Mouse (Mus musculus) ovary, adult 10 weeks (tissue): ENCODE results near the gene Tppp2. TPM values are rescaled to one million over a fixed set of nuclear protein-coding genes. Genes with fewer than 3 reads are reported as not detected.

Source experiments
- polyA plus RNA-seq: library from polyadenylated mRNA; stranded (reverse); fragments of 350-450 nt; fragmentation: Illumina TruSeq; extraction: RNeasy Lipid Tissue Mini Kit (QIAGEN cat#74804); gene quantifications from one replicate; pipeline ENCODE4 v1.2.3, GENCODE M21; 2014

Gene Tppp2
- not detected for polyA plus RNA-seq

DNA sequence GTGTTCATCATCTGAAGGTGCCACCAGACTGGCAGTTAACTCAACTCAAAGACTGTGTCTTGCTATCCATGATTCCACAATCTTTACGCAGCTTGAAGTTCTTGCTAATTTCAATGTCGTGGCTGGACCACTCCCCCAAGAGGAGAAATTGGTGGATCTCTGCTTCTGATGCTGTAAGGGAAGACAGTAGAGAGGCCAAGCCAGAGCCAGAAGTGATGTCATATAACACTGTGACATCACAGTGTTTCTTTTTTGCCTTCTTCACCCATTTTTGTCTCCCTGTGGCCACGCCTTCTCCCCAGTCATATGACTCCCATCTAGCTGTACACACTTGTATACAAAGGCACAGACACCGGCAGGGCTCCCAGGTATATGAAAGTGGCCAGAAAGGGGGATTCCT lies at the start of gene Tppp2:
TSS of gene Tppp2 (plus strand) at position 301 of the 400 bp plus-strand sequence.

DNA sequence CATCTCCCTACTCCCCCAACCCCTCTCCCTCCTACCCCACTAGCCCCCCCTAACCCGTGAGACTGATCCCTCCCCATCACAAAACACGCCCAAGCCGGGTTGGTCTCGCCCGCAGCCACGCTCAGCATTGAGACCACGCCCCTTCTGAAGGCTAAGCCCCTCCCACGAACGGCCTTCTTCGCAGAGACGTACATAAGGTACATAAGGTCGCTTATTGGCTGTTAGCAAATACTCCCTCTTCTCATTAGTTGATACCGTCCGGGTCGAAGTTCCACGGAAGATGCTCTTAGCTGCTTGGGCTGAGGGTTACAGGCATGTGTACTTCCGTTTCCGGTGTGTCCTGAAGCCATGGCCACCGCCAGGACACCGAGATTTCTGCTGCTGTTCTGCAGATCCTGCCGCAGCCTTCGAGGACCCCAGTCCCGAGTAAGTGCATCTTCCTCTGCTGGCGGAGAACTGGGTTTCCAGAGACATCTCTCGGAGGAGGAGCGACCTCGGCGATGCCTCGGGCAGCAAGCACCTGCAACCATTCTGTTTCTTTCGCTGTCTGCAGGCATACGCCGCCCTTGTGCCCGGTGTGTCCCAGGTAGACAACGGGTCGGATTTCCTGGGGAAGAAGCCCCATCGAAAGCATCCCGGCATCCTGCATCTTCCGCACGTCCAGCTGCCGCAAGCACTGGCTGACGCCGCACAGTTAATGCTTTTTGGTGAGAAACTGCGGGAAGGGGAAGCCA lies 33.5 kb upstream of the Tppp2 start, which contains the start of gene Mettl17:
TSS of gene Mettl17 (plus strand) at position 245 of the 734 bp plus-strand sequence.

DNA sequence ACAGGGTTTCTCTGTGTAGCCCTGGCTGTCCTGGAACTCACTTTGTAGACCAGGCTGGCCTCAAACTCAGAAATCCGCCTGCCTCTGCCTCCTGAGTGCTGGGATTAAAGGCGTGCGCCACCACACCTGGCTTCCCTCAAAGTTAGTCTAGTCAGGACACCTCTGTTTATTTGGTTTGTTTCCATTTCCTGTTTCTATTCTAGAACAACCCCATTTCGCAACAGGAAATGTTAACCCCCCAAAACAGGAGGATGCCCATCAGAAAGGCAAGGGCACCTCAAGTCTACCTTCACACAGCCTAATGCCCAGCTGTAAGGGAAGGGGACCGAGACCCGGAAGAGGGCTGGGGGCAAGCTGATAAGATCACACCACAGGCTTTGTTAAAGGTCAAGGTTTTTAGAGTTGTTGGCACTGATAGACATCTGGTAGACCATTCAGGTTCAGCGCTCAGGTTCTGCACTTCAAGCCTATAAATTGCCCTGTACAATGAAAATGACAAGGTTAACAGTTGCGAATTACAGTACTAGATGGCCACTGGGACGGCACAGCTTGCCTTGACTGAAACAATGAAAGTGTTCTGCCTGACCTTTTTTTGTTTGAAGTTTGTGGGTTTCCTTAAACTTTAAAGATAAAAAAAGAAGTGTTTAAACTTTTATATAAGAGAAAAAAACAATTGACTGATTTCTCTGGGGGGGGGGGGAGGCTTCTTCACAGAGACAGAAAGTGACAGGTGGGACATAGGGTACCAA lies 25.9 kb upstream of the Tppp2 start, which contains the start of gene Slc39a2:
TSS of gene Slc39a2 (plus strand) at position 699 of the 749 bp plus-strand sequence.

DNA sequence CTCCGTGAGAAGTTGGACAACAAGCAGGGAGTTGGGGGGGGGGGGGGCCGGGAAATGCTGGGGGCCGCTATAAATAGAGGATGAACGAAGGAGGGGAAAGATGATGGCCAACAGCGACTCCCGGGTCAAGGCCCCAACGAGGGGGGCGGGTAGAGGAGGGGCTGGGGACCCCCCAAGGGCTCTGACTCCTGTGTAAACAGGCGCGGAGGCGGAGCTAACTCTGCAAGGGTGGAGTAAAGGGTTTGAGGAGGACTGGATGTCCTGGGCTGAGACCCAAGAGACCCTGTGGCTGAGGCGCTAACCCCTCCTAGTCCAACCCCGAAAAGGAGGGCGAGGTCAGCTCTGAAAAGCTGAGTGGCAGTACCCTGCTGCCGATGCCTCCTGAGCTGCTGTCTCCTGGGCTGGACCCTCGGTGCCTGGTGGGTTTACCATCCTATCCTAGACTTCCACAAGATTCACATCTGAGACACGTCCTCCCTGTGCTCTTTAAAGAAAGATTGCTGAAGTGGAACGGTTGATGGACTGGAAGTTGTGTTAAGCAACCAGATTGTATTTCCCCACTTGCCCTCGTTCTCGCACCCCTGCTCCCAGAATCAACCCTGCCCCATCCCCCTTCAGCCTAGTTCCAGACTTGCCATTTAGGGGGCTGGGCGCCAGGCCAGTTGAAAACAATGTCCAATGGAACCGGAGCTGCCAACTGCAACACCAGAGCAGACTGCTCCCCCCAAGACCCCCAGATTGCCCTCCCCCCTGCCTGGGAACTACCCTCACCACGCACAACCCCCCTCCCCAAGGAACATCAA lies 4.1 kb upstream of the Tppp2 start, which contains the start of gene Ndrg2:
TSS of gene Ndrg2 (minus strand) at position 199 of the 803 bp plus-strand sequence.

DNA sequence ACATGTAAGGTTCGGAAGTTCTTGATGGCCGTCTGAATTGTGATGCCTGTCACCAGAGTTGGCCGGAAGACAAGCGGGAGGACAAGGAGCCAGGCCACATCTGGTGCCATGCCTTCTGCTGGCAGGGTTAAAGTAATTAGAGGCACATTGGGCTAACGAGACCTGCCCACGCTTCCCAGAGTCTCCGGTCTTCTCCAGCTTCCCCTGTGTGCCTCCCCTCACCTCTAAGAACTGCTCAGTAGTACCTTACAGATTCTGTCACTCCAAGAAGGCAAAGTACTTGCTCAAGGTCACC lies 4.3 kb downstream of the Tppp2 start, which contains the start of gene Rnase13:
TSS of gene Rnase13 (minus strand) at position 203 of the 295 bp plus-strand sequence.

Other genes with a start within 250 kb of the Tppp2 start
- not detected for gene Gm17079, start 223.0 kb upstream of the Tppp2 start, polyA plus RNA-seq
- gene Gm5800, start 201.2 kb upstream of the Tppp2 start, polyA plus RNA-seq: not detected
- not detected for gene Ang4, start 144.8 kb upstream of the Tppp2 start, polyA plus RNA-seq
- not detected for gene AY358078, start 118.4 kb upstream of the Tppp2 start, polyA plus RNA-seq
- gene Ear6, start 64.7 kb upstream of the Tppp2 start, polyA plus RNA-seq: not detected
- 4.9 TPM for gene Mettl17, start 33.6 kb upstream of the Tppp2 start, polyA plus RNA-seq
- gene Slc39a2, start 25.5 kb upstream of the Tppp2 start, polyA plus RNA-seq: 0.23 TPM
- 343 TPM for gene Ndrg2, start 4.3 kb upstream of the Tppp2 start, polyA plus RNA-seq
- gene Rnase13, start 4.3 kb downstream of the Tppp2 start, polyA plus RNA-seq: not detected
- 7.2 TPM for gene Arhgef40, start 66.3 kb downstream of the Tppp2 start, polyA plus RNA-seq
- not detected for gene Tmem253, start 97.2 kb downstream of the Tppp2 start, polyA plus RNA-seq
- 0.88 TPM for gene Zfp219, start 102.3 kb downstream of the Tppp2 start, polyA plus RNA-seq
- gene Olfr221, start 124.0 kb downstream of the Tppp2 start, polyA plus RNA-seq: not detected
- gene Hnrnpc, start 185.6 kb downstream of the Tppp2 start, polyA plus RNA-seq: 552 TPM
- 1.2 TPM for gene Rpgrip1, start 192.3 kb downstream of the Tppp2 start, polyA plus RNA-seq